Mouse (Mus musculus) stomach, postnatal 0 days (tissue): ENCODE measurements around the gene Col1a2. TPM values are rescaled to one million over a fixed set of nuclear protein-coding genes. Genes with fewer than 3 reads are reported as not detected.

Source experiments
- ATAC-seq: fragments of 200-750 bp; cut with Nextera tagmentation; 2 replicates; pipeline ENCODE4 v1.8.0; 2017; ENCODE audit not compliant: low FRiP score, low TSS enrichment
- DNase-seq: peaks from one replicate; pipeline ENCODE4 v3.0.0-alpha.2; 2016; ENCODE audit warnings: low spot score
- H3K27ac ChIP-seq: fragments of 300-500 bp; sonication (generic); replicated peaks from 2 replicates; pipeline ENCODE4 v1.5.1; 2014; ENCODE audit warnings: mild to moderate bottlenecking, control low read depth
- H3K27me3 ChIP-seq: fragments of 300-500 bp; sonication (generic); 2 replicates; pipeline ENCODE4 v1.6.1; 2014; ENCODE audit warnings: low read length; ENCODE audit not compliant: control insufficient read depth, insufficient read depth
- H3K36me3 ChIP-seq: fragments of 300-500 bp; sonication (generic); 2 replicates; pipeline ENCODE4 v1.6.1; 2014; ENCODE audit warnings: low read length, mixed read lengths; ENCODE audit not compliant: control insufficient read depth, insufficient read depth
- H3K4me1 ChIP-seq: fragments of 300-500 bp; sonication (generic); replicated peaks from 2 replicates; pipeline ENCODE4 v1.6.1; 2014; ENCODE audit warnings: antibody characterized with exemption; ENCODE audit not compliant: control insufficient read depth, insufficient read depth
- H3K4me2 ChIP-seq: fragments of 300-500 bp; sonication (generic); replicated peaks from 2 replicates; pipeline ENCODE4 v1.6.1; 2014; ENCODE audit warnings: low read depth, mild to moderate bottlenecking, control low read depth, moderate library complexity
- H3K4me3 ChIP-seq: fragments of 300-500 bp; sonication (generic); 2 replicates; pipeline ENCODE4 v1.5.1; 2014; ENCODE audit warnings: low read depth, low read length, control low read depth
- H3K9ac ChIP-seq: fragments of 300-500 bp; sonication (generic); 2 replicates; pipeline ENCODE4 v1.6.1; 2014; ENCODE audit warnings: mild to moderate bottlenecking, low read length, control low read depth, mixed read lengths
- H3K9me3 ChIP-seq: fragments of 300-500 bp; sonication (generic); 2 replicates; pipeline ENCODE4 v1.6.1; 2016; ENCODE audit warnings: low read length; ENCODE audit not compliant: control insufficient read depth
- CTCF ChIP-seq: IDR thresholded peaks from 2 replicates; pipeline ENCODE4 v1.5.1; 2016; ENCODE audit warnings: antibody characterized with exemption, low read depth, mild to moderate bottlenecking, moderate library complexity
- EP300 ChIP-seq: optimal IDR thresholded peaks from 2 replicates; pipeline ENCODE3; 2016; ENCODE audit warnings: antibody characterized with exemption
- WGBS: fragments of 180-500 bp; shearing (Covaris S2); extraction: QIAGEN DNeasy Blood & Tissue Kit; methylation state at CpG from one replicate; pipeline ENCODE4 v1.1.7; 2014; 5-methylcytosine and 5-hydroxymethylcytosine counted together
- polyA plus RNA-seq: library from polyadenylated mRNA; unstranded; fragments of >200 nt; fragmentation: Nextera tagmentation; extraction: Ambion mirVana; gene quantifications from 2 replicates; pipeline ENCODE4 v1.2.1, GENCODE M21; 2015

The Col1a2 gene
- polyA plus RNA-seq, 1 experiment from 2014 or later: 504 TPM

DNA sequence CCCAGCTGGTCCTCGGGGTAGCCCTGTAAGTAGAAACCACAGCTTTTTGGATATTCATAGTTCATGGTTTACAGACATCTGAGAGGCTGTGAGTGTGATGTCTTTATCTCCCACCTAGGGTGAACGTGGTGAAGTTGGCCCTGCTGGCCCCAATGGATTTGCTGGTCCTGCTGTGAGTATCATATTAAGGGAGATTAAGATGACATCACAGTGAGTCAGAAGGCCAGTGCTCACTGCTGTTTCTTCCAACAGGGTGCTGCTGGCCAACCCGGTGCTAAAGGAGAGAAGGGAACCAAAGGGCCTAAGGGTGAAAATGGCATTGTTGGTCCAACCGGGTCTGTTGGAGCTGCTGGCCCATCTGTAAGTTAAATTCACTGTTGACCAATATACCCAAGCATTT lies 26.4 kb downstream of the Col1a2 start:
- Histone ChIP-seq H3K4me2 (no peak overlapping the region), H3K27ac (no peak overlapping the region), H3K27me3 (no peaks in the 10 kb centered on the region), H3K4me1 (no peaks in the 10 kb centered on the region), H3K9me3 (no peaks in the 10 kb centered on the region), H3K36me3 (peaks cover 3% of the 10 kb centered on the region; the same call in 1 of the 2 replicates), H3K4me3 (no peak overlapping the region), H3K9ac (no peak overlapping the region)
- ATAC-seq (no peak), DNase-seq (no peak)
- TF ChIP-seq EP300: no peak
- TF ChIP-seq CTCF: no peak
- 76% methylated on average over 4 of the region's 4 CpGs for WGBS

DNA sequence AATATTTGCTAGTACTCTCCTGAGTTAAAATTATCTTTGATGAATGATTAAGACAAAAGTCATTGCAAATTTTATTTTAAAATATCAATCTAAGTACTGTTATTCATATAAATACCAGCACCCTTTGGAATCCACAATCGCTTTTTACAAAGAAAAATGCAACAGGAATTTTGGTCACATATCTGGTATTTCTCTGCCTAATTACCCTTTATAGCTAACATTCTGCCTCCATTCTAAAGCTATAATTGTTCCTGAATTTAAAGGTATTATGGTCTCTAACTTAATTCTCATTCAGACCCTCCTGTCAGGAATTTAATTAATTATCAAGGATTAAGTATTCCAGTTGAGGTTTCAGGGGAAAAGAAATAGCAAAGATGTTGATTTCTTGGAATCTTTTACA lies 28.3 kb downstream of the Col1a2 start:
- no peaks in the 10 kb centered on the region; the same call in 1 of the 2 replicates for H3K36me3 ChIP-seq
- no peak overlapping the region for H3K4me2 ChIP-seq
- TF ChIP-seq EP300 (no peak), CTCF (no peak)
- WGBS: 85% methylated on average over 1 of the region's 1 CpGs
- ATAC-seq: no peak
- no peak overlapping the region for H3K4me3 ChIP-seq
- no peak for DNase-seq
- no peaks in the 10 kb centered on the region for H3K27me3 ChIP-seq
- no peaks in the 10 kb centered on the region for H3K9me3 ChIP-seq
- H3K27ac ChIP-seq: no peak overlapping the region
- H3K4me1 ChIP-seq: no peaks in the 10 kb centered on the region
- H3K9ac ChIP-seq: no peak overlapping the region

DNA sequence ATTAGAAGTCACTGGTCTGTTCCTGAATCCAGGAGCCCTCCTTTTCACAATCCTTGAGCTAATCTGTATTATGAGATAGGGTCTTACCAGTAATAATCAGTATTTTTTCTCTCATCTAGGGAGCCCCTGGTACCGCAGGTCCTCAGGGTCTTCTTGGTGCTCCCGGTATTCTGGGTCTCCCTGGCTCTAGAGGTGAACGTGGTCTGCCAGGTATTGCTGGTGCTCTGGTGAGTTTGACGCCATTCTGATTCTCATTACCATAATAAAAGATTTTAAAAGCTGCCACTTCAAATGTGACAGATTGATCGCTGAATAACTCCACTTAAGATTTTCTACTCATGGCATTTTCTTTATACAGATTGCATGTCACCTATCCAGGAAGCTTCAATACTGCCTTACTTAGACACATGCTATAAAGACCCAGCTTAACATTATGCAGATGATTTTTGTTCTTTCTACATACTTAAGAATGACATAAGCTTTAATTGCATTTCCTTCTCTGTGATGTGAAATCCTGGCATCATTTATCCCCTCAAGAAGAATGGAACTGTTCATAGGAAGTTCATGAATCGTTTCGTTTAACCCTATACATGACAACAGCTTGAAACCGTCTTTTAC lies 30.0 kb downstream of the Col1a2 start:
- Histone ChIP-seq H3K9ac (no peak overlapping the region), H3K4me1 (no peaks in the 10 kb centered on the region), H3K4me2 (no peak overlapping the region), H3K36me3 (no peaks in the 10 kb centered on the region; the same call in none of the 2 replicates), H3K27me3 (no peaks in the 10 kb centered on the region), H3K27ac (no peak overlapping the region), H3K9me3 (no peaks in the 10 kb centered on the region), H3K4me3 (no peak overlapping the region)
- DNase-seq (no peak), ATAC-seq (no peak)
- no peak for TF ChIP-seq CTCF
- no peak for TF ChIP-seq EP300
- 75% methylated on average over 8 of the region's 8 CpGs for WGBS

DNA sequence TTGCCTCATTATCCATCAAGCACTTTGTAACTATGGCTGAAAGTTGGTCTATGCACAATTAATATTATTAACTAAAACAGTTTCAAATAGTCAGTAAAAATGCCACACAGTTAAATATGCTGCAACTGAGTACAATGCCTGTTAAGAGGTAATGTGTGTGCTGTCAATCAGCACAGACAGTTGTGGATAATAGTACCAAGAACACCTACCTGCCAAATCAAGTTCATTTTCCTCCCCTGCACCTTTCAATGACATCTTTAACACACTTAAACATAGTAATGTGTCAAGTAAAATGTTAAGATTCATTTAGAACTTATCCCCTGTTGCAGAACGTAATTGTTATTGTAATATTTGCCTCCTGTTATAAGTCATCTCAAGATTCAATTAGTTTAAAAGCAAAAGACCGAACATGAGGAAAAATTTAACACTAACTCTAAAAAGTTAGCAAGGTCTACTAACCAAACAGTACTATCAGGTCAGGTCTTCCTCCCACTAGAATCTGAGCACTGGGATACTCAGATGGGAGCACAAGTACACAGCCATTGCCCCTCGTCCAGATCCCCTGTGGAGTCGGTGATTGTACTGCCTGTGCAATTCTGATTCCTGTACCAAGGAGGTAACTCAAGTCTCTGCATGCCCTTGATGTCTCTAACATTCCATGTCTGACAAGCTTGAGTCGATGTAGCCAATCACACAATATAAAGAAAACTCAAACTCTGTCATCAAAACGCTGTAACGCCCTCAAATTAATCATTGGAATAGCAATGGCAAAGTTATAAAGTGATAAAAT lies 37.5 kb downstream of the Col1a2 start:
- H3K4me1 ChIP-seq: no peaks in the 10 kb centered on the region
- H3K9ac ChIP-seq: no peak overlapping the region
- DNase-seq: no peak
- H3K36me3 ChIP-seq: no peaks in the 10 kb centered on the region; the same call in none of the 2 replicates
- no peak overlapping the region for H3K4me3 ChIP-seq
- no peak overlapping the region for H3K4me2 ChIP-seq
- no peak for ATAC-seq
- no peak overlapping the region for H3K27ac ChIP-seq
- H3K27me3 ChIP-seq: no peaks in the 10 kb centered on the region
- TF ChIP-seq EP300: no peak
- no peak for TF ChIP-seq CTCF
- WGBS: 85% methylated on average over 7 of the region's 7 CpGs
- no peaks in the 10 kb centered on the region for H3K9me3 ChIP-seq

DNA sequence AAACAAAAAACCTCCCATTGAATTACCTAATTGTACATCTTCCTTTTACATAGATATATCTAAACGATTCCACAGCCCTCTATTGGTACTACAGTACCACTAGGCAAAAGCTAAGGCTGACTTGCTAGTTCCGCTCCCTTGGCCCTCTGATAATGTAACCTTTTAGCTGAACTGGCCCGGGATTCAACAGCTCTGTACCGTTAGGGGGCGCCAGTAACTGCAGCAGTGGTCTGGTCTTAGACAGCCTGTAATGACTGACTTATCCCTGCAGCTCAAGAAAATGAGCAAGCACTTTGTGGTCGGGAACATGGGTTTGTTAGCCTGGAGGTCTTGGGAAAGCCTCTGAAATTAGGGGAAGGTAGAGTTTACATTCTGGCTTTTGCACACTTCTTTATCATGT lies 39.9 kb downstream of the Col1a2 start:
- Histone ChIP-seq H3K36me3 (no peaks in the 10 kb centered on the region; the same call in 1 of the 2 replicates), H3K4me3 (no peak overlapping the region), H3K4me1 (no peaks in the 10 kb centered on the region), H3K27me3 (no peaks in the 10 kb centered on the region), H3K27ac (no peak overlapping the region), H3K9ac (no peak overlapping the region), H3K9me3 (no peaks in the 10 kb centered on the region), H3K4me2 (no peak overlapping the region)
- WGBS: 53% methylated on average over 6 of the region's 6 CpGs
- no peak for ATAC-seq
- TF ChIP-seq CTCF (peak; percentile 72), EP300 (no peak)
- peak; percentile 46 for DNase-seq

DNA sequence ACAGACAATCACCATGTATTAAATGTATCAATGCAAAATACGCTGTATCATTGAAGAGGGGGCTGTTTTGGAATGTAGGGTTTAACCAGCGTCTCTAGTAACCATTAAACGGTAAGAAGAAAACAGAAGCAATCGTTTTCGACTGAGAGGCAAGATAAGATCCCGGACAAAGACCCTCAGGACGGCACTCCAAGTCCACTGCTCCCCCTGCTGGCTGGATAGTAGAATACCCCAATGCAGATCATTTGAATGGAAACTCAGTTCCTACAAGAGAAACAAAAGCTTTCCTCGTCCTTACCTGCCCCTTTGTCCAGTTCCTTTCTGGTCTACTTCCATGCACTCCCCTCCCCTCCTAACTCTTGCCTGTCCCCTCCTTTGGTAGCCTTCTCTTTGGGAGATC lies 41.1 kb downstream of the Col1a2 start:
- DNase-seq (peak; percentile 51), ATAC-seq (no peak)
- TF ChIP-seq CTCF (peak; percentile 87), EP300 (no peak)
- no peak overlapping the region for H3K9ac ChIP-seq
- 0 out of 2 replicates have a peak overlapping the region, but pooled peaks have one; percentile 3 for H3K4me2 ChIP-seq
- no peaks in the 10 kb centered on the region for H3K4me1 ChIP-seq
- no peaks in the 10 kb centered on the region for H3K27me3 ChIP-seq
- 24% methylated on average over 8 of the region's 8 CpGs for WGBS
- no peaks in the 10 kb centered on the region for H3K36me3 ChIP-seq
- no peak overlapping the region for H3K27ac ChIP-seq
- no peaks in the 10 kb centered on the region for H3K9me3 ChIP-seq
- H3K4me3 ChIP-seq: no peak overlapping the region
